Mouse (Mus musculus) kidney, postnatal 0 days (tissue): ENCODE data around the gene Dusp18. TPM values are rescaled to one million over a fixed set of nuclear protein-coding genes. Genes with fewer than 3 reads are reported as not detected.
A peak's percentile ranks its signal among the peaks of the same experiment; 100 is the strongest.

Source experiments
- ATAC-seq: fragments of 200-750 bp; cut with Nextera tagmentation; replicated peaks from 2 replicates; pipeline ENCODE4 v1.8.0; 2017; ENCODE audit warnings: low read depth, moderate number of reproducible peaks, moderate TSS enrichment, moderate library complexity; ENCODE audit not compliant: low FRiP score
- DNase-seq: peaks from one replicate; pipeline ENCODE4 v3.0.0-alpha.2; 2016; ENCODE audit warnings: low spot score
- H3K27ac ChIP-seq: fragments of 300-500 bp; sonication (generic); 2 replicates; pipeline ENCODE4 v1.5.1; 2014; ENCODE audit warnings: mild to moderate bottlenecking
- H3K27me3 ChIP-seq: fragments of 300-500 bp; sonication (generic); 2 replicates; pipeline ENCODE4 v1.6.1; 2014; ENCODE audit warnings: low read length, mixed read lengths; ENCODE audit not compliant: insufficient read depth
- H3K36me3 ChIP-seq: fragments of 300-500 bp; sonication (generic); 2 replicates; pipeline ENCODE4 v1.6.1; 2014; ENCODE audit warnings: low read length, mixed read lengths; ENCODE audit not compliant: insufficient read depth
- H3K4me1 ChIP-seq: fragments of 300-500 bp; sonication (generic); replicated peaks from 2 replicates; pipeline ENCODE4 v1.6.1; 2014; ENCODE audit warnings: antibody characterized with exemption, low read length, mixed read lengths; ENCODE audit not compliant: insufficient read depth
- H3K4me2 ChIP-seq: fragments of 300-500 bp; sonication (generic); 2 replicates; pipeline ENCODE4 v1.6.1; 2014; ENCODE audit warnings: mild to moderate bottlenecking, low read length, moderate library complexity, mixed read lengths
- H3K4me3 ChIP-seq: fragments of 300-500 bp; sonication (generic); replicated peaks from 2 replicates; pipeline ENCODE4 v1.5.1; 2014; ENCODE audit warnings: low read depth, low read length
- H3K9ac ChIP-seq: fragments of 300-500 bp; sonication (generic); 2 replicates; pipeline ENCODE4 v1.6.1; 2014; ENCODE audit warnings: low read depth, low read length
- H3K9me3 ChIP-seq: fragments of 300-500 bp; sonication (generic); replicated peaks from 2 replicates; pipeline ENCODE4 v1.6.1; 2016; ENCODE audit warnings: low read length, inconsistent platforms, mixed read lengths
- CTCF ChIP-seq: IDR thresholded peaks from 2 replicates; pipeline ENCODE4 v1.5.1; 2016; ENCODE audit warnings: antibody characterized with exemption, low read depth, mild to moderate bottlenecking, moderate library complexity
- WGBS: fragments of 180-500 bp; shearing (Covaris S2); extraction: QIAGEN DNeasy Blood & Tissue Kit; methylation state at CpG from one replicate; pipeline ENCODE4 v1.1.7; 2014; 5-methylcytosine and 5-hydroxymethylcytosine counted together
- polyA plus RNA-seq: library from polyadenylated mRNA; unstranded; fragments of >200 nt; fragmentation: Nextera tagmentation; extraction: Ambion mirVana; gene quantifications from 2 replicates; pipeline ENCODE4 v1.2.1, GENCODE M21; 2015

The Dusp18 gene
- polyA plus RNA-seq, 1 experiment from 2014 or later: 10.1 TPM

- Histone ChIP-seq H3K4me3 (peak within 1 kb of the TSS; percentile 46), H3K36me3 (no peaks in the 10 kb centered on the region; the same call in 1 of the 2 replicates), H3K9ac (peak within 1 kb of the TSS; percentile 67), H3K9me3 (no peaks in the 10 kb centered on the region), H3K27ac (peak within 1 kb of the TSS; percentile 60), H3K27me3 (no peaks in the 10 kb centered on the region), H3K4me1 (0 out of 2 replicates have a peak, but pooled peaks cover 12% of the 10 kb centered on the region), H3K4me2 (peak within 1 kb of the TSS; percentile 76)
- TF ChIP-seq CTCF: no peak
- ATAC-seq (peak; percentile 86), DNase-seq (peak; percentile 93)
- under 1% methylated on average over 18 of the region's 26 CpGs for WGBS
Measured at GRCm38 (mm10) chr11:3931511-3932211, 36.6 kb downstream of the Dusp18 start, which contains the start of gene Tcn2. Tcn2 (minus strand) TSS chr11:3932159.

DNA sequence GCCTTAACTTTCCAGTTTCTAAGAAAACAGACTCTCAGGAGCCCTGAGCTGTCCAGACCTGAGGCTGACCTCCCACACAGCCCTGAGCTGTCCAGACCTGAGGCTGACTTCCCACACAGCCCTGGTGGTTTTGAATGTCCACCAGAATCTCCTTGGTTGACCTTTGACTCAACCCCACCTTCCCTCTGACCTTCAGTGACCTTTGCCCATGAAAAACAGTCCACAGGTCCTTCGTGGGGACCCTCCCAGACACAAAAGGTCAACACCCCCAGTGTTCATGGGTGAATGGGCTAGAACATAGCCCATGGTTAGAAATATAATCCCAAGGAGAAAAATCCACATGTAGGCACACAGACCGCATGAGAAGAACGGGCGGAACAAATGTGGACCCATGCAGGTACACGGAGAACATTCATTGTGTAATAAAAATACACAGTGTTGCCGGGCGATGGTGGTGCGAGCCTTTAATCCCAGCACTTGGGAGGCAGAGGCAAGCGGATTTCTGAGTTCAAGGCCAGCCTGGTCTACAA lies 38.8 kb downstream of the Dusp18 start:
- no peak for TF ChIP-seq CTCF
- DNase-seq: no peak

DNA sequence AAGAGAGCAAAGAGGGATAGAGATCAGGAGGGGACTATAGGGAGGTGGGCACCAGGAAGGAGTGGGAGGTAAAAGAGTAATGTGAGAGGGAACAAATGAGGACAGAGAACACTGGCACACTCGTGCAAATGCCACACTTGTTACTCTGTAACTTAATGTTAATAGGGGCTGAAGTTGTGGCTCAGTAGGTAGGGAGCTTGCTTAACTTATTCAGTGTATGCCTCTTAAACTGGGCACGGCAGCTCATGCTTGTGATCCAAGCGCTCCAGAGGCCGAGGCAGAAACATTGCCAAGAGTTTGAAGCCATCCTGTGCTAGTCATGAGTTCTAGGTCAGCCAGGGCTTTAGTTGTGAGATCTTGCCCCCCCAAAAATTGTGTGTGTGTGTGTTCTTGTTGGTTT lies 40.1 kb downstream of the Dusp18 start:
- WGBS: 60% methylated on average over 4 of the region's 4 CpGs
- no peak for ATAC-seq
- no peaks in the 10 kb centered on the region for H3K36me3 ChIP-seq

More for the DNA sequence above, 38.8 kb downstream of the Dusp18 start:
- WGBS: 87% methylated on average over 9 of the region's 9 CpGs
- Histone ChIP-seq H3K4me2 (no peak overlapping the region), H3K4me1 (0 out of 2 replicates have a peak, but pooled peaks cover 12% of the 10 kb centered on the region), H3K9me3 (no peaks in the 10 kb centered on the region), H3K4me3 (no peak overlapping the region), H3K9ac (no peak overlapping the region), H3K27me3 (no peaks in the 10 kb centered on the region), H3K27ac (no peak overlapping the region), H3K36me3 (no peaks in the 10 kb centered on the region)
- no peak for ATAC-seq

GRCm38 (mm10) chr11:3936318-3936717 lies 41.3 kb downstream of the Dusp18 start:
- ATAC-seq: no peak
- Histone ChIP-seq H3K36me3 (no peaks in the 10 kb centered on the region), H3K4me1 (0 out of 2 replicates have a peak, but pooled peaks cover 7% of the 10 kb centered on the region), H3K27ac (no peak overlapping the region), H3K9ac (no peak overlapping the region), H3K27me3 (no peaks in the 10 kb centered on the region), H3K4me2 (no peak overlapping the region), H3K9me3 (no peaks in the 10 kb centered on the region), H3K4me3 (no peak overlapping the region)
- WGBS: 84% methylated on average over 3 of the region's 3 CpGs
- no peak for TF ChIP-seq CTCF
- DNase-seq: no peak

More for the DNA sequence above, 40.1 kb downstream of the Dusp18 start:
- H3K4me1 ChIP-seq: 0 out of 2 replicates have a peak, but pooled peaks cover 12% of the 10 kb centered on the region
- H3K9ac ChIP-seq: no peak overlapping the region
- no peaks in the 10 kb centered on the region for H3K27me3 ChIP-seq
- DNase-seq: no peak
- no peak for TF ChIP-seq CTCF
- no peaks in the 10 kb centered on the region for H3K9me3 ChIP-seq
- H3K4me2 ChIP-seq: no peak overlapping the region
- H3K4me3 ChIP-seq: no peak overlapping the region
- no peak overlapping the region for H3K27ac ChIP-seq

DNA sequence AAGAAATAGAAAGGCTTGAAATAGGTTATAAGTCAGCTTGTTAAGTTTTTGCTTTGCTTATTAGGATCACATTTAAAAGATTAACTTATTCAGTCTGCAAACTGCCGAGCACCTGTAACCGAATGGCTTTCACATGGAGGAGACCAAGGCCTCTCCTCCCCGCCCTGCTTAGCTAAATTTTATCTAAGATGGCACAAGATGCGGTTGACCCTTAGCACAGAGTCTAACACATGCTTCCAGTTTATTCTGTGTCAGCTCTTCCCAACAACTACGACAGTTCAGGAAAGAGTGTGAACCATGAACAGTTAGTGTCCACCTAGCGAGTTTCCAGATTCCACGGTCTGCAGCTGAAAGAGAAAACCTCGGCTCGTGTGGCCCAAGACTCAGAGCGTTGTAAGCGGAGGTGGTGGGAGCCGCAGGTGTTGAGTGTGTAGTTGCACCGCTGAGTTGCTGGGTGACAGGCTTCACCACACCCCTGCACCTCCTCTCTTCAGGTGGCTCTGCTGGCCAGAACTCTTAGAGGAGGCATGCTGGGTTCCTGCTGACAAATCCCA lies 42.4 kb downstream of the Dusp18 start:
- DNase-seq (no peak), ATAC-seq (peak; percentile 81; the same call in 1 of the 2 replicates)
- Histone ChIP-seq H3K27ac (peak overlapping the region; percentile 68), H3K4me2 (no peak overlapping the region), H3K36me3 (no peaks in the 10 kb centered on the region), H3K4me1 (0 out of 2 replicates have a peak, but pooled peaks cover under 1% of the 10 kb centered on the region), H3K4me3 (no peak overlapping the region), H3K9me3 (no peaks in the 10 kb centered on the region), H3K27me3 (no peaks in the 10 kb centered on the region), H3K9ac (no peak overlapping the region)
- WGBS: 74% methylated on average over 13 of the region's 13 CpGs
- no peak for TF ChIP-seq CTCF

DNA sequence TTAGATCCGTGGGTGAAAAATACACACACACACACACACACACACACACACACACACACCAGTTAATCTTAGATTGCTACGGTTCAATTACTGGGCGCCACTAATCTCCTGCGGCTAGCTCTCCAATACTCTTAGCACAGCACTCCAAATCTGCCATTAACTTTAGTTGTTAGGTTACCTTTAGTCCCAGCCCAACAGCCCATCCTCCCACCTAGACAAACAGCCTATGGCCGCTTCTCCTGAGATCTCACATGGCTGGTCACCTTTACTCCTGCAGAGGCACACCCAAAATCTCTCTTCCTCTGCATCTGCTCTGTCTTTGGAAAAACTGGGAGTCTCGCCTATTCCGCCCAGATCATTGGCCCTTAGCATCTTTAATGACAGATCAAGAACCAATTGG lies 46.3 kb downstream of the Dusp18 start:
- WGBS: 84% methylated on average over 7 of the region's 7 CpGs
- DNase-seq (no peak), ATAC-seq (no peak)
- Histone ChIP-seq H3K4me2 (no peak overlapping the region), H3K9me3 (no peaks in the 10 kb centered on the region), H3K9ac (no peak overlapping the region), H3K4me1 (no peaks in the 10 kb centered on the region), H3K36me3 (no peaks in the 10 kb centered on the region), H3K4me3 (no peak overlapping the region), H3K27ac (no peak overlapping the region), H3K27me3 (no peaks in the 10 kb centered on the region)
- TF ChIP-seq CTCF: no peak
